Mouse (Mus musculus) hindbrain, embryonic 10.5 days (tissue): Measurements from ENCODE around the gene Nup98. TPM values are rescaled to one million over a fixed set of nuclear protein-coding genes. Genes with fewer than 3 reads are reported as not detected.

Experiments used
- DNase-seq: peaks from one replicate; pipeline ENCODE4 v3.0.0-alpha.2; 2017; ENCODE audit warnings: low spot score
- H3K27ac ChIP-seq: fragments of 300-500 bp; sonication (generic); 2 replicates; pipeline ENCODE4 v1.5.1; 2016; ENCODE audit warnings: mild to moderate bottlenecking, moderate library complexity
- H3K27me3 ChIP-seq: fragments of 300-500 bp; sonication (generic); 2 replicates; pipeline ENCODE4 v1.6.1; 2016; ENCODE audit warnings: mild to moderate bottlenecking; ENCODE audit not compliant: poor library complexity, insufficient read depth, severe bottlenecking
- H3K36me3 ChIP-seq: fragments of 300-500 bp; sonication (generic); 2 replicates; pipeline ENCODE4 v1.6.1; 2016; ENCODE audit warnings: mild to moderate bottlenecking, moderate library complexity
- H3K4me1 ChIP-seq: fragments of 300-500 bp; sonication (generic); replicated peaks from 2 replicates; pipeline ENCODE4 v1.6.1; 2016; ENCODE audit warnings: mild to moderate bottlenecking
- H3K4me3 ChIP-seq: fragments of 300-500 bp; sonication (generic); 2 replicates; pipeline ENCODE4 v1.5.1; 2016; ENCODE audit warnings: mild to moderate bottlenecking, moderate library complexity
- H3K9me3 ChIP-seq: fragments of 300-500 bp; sonication (generic); 2 replicates; pipeline ENCODE4 v1.6.1; 2016; ENCODE audit warnings: mild to moderate bottlenecking, moderate library complexity
- WGBS: fragments of 180-500 bp; shearing (Covaris S2); methylation state at CpG from one replicate; pipeline ENCODE4 v1.1.7; 2016; 5-methylcytosine and 5-hydroxymethylcytosine counted together
- polyA plus RNA-seq: library from polyadenylated mRNA; unstranded; fragments of >200 nt; fragmentation: Nextera tagmentation; extraction: Ambion mirVana; gene quantifications from 2 replicates; pipeline ENCODE4 v1.2.1, GENCODE M21; 2016

The Nup98 gene
- polyA plus RNA-seq = 36.9 and 42.6 TPM in 2 replicates

- WGBS = under 1% methylated on average over 87 of the region's 87 CpGs
Observed at GRCm38 (mm10) chr7:102209756-102210721, at the start of gene Nup98, which contains the start of gene Pgap2. Gene Nup98 (minus strand): TSS chr7:102210176. Gene Pgap2 (plus strand): TSS chr7:102210208.

GRCm38 (mm10) chr7:102258753-102259152 lies 48.8 kb upstream of the Nup98 start:
- Histone ChIP-seq H3K4me1 (no peaks in the 10 kb centered on the region), H3K9me3 (no peaks in the 10 kb centered on the region), H3K27me3 (no peaks in the 10 kb centered on the region), H3K36me3 (no peaks in the 10 kb centered on the region), H3K4me3 (no peak overlapping the region), H3K27ac (no peak overlapping the region)
- no peak for DNase-seq
- WGBS = 83% methylated on average over 3 of the region's 3 CpGs

More at GRCm38 (mm10) chr7:102209756-102210721, at the start of gene Nup98, which contains the start of gene Pgap2:
- Histone ChIP-seq H3K27me3 (no peaks in the 10 kb centered on the region), H3K9me3 (no peaks in the 10 kb centered on the region), H3K27ac (peak within 1 kb of the TSS; percentile 96), H3K36me3 (no peaks in the 10 kb centered on the region), H3K4me3 (peak within 1 kb of the TSS; percentile 71), H3K4me1 (peaks cover 20% of the 10 kb centered on the region)
- DNase-seq = peak; percentile 100

- Histone ChIP-seq H3K27me3 (no peaks in the 10 kb centered on the region), H3K4me3 (no peak overlapping the region), H3K27ac (no peak overlapping the region), H3K4me1 (no peaks in the 10 kb centered on the region), H3K9me3 (no peaks in the 10 kb centered on the region), H3K36me3 (no peaks in the 10 kb centered on the region)
- 22% methylated on average over 4 of the region's 4 CpGs for WGBS
- peak; percentile 86 for DNase-seq
Observed at GRCm38 (mm10) chr7:102258189-102258588, 48.2 kb upstream of the Nup98 start.

- no peaks in the 10 kb centered on the region for H3K4me1 ChIP-seq
- H3K27me3 ChIP-seq = no peaks in the 10 kb centered on the region
- H3K9me3 ChIP-seq = no peaks in the 10 kb centered on the region
- no peak overlapping the region for H3K4me3 ChIP-seq
- no peaks in the 10 kb centered on the region for H3K36me3 ChIP-seq
- H3K27ac ChIP-seq = no peak overlapping the region
- DNase-seq = no peak
- 85% methylated on average over 3 of the region's 3 CpGs for WGBS
Observed at GRCm38 (mm10) chr7:102256636-102257035, 46.7 kb upstream of the Nup98 start.

GRCm38 (mm10) chr7:102255954-102256353 lies 46.0 kb upstream of the Nup98 start, which contains the start of gene Rhog:
Gene Rhog (minus strand): TSS chr7:102256054.
- H3K27ac ChIP-seq = no peak within 1 kb of the TSS
- no peaks in the 10 kb centered on the region for H3K4me1 ChIP-seq
- no peak within 1 kb of the TSS for H3K4me3 ChIP-seq
- H3K9me3 ChIP-seq = no peaks in the 10 kb centered on the region
- 82% methylated on average over 3 of the region's 3 CpGs for WGBS
- no peaks in the 10 kb centered on the region for H3K27me3 ChIP-seq
- H3K36me3 ChIP-seq = no peaks in the 10 kb centered on the region
- no peak for DNase-seq

- H3K27ac ChIP-seq = no peak overlapping the region
- no peak overlapping the region for H3K4me3 ChIP-seq
- WGBS = 90% methylated on average over 1 of the region's 1 CpGs
- H3K9me3 ChIP-seq = no peaks in the 10 kb centered on the region
- peaks cover 10% of the 10 kb centered on the region for H3K4me1 ChIP-seq
- H3K36me3 ChIP-seq = no peaks in the 10 kb centered on the region
- DNase-seq = no peak
- no peaks in the 10 kb centered on the region for H3K27me3 ChIP-seq
Observed at GRCm38 (mm10) chr7:102253631-102254030, 43.7 kb upstream of the Nup98 start.

GRCm38 (mm10) chr7:102250631-102251214 lies 40.7 kb upstream of the Nup98 start:
- Histone ChIP-seq H3K4me1 (peaks cover 39% of the 10 kb centered on the region), H3K27me3 (no peaks in the 10 kb centered on the region), H3K27ac (peak overlapping the region; percentile 98), H3K36me3 (no peaks in the 10 kb centered on the region), H3K9me3 (no peaks in the 10 kb centered on the region), H3K4me3 (peak overlapping the region; percentile 90)
- peak; percentile 89 for DNase-seq
- under 1% methylated on average over 33 of the region's 33 CpGs for WGBS

GRCm38 (mm10) chr7:102249896-102250630 lies 40.1 kb upstream of the Nup98 start:
- Histone ChIP-seq H3K36me3 (no peaks in the 10 kb centered on the region), H3K4me3 (peak overlapping the region; percentile 90), H3K9me3 (no peaks in the 10 kb centered on the region), H3K27me3 (no peaks in the 10 kb centered on the region), H3K27ac (peak overlapping the region; percentile 98), H3K4me1 (peaks cover 46% of the 10 kb centered on the region)
- DNase-seq = peak; percentile 81
- under 1% methylated on average over 47 of the region's 49 CpGs for WGBS

GRCm38 (mm10) chr7:102249531-102249895 lies 39.5 kb upstream of the Nup98 start:
- Histone ChIP-seq H3K36me3 (no peaks in the 10 kb centered on the region), H3K27ac (peak overlapping the region; percentile 98), H3K9me3 (no peaks in the 10 kb centered on the region), H3K4me1 (peaks cover 51% of the 10 kb centered on the region), H3K4me3 (peak overlapping the region; percentile 90), H3K27me3 (no peaks in the 10 kb centered on the region)
- DNase-seq = no peak
- WGBS = under 1% methylated on average over 23 of the region's 23 CpGs

GRCm38 (mm10) chr7:102248691-102249404 lies 38.9 kb upstream of the Nup98 start:
- WGBS = 32% methylated on average over 16 of the region's 16 CpGs
- DNase-seq = no peak
- H3K27me3 ChIP-seq = no peaks in the 10 kb centered on the region
- no peaks in the 10 kb centered on the region for H3K9me3 ChIP-seq
- H3K4me1 ChIP-seq = peaks cover 51% of the 10 kb centered on the region
- peak overlapping the region; percentile 90 for H3K4me3 ChIP-seq
- peak overlapping the region; percentile 98 for H3K27ac ChIP-seq
- H3K36me3 ChIP-seq = 0 out of 2 replicates have a peak, but pooled peaks cover 2% of the 10 kb centered on the region

GRCm38 (mm10) chr7:102246956-102247797 lies 37.2 kb upstream of the Nup98 start:
- Histone ChIP-seq H3K36me3 (peaks cover 10% of the 10 kb centered on the region; the same call in 1 of the 2 replicates), H3K27ac (peak overlapping the region; percentile 40), H3K4me3 (0 out of 2 replicates have a peak overlapping the region, but pooled peaks have one; percentile 7), H3K9me3 (no peaks in the 10 kb centered on the region), H3K4me1 (peaks cover 51% of the 10 kb centered on the region), H3K27me3 (no peaks in the 10 kb centered on the region)
- WGBS = 59% methylated on average over 12 of the region's 12 CpGs
- no peak for DNase-seq
